Mouse (Mus musculus) liver, postnatal 0 days (tissue): Measurements from ENCODE around the gene Sh3bgr. TPM values are rescaled to one million over a fixed set of nuclear protein-coding genes. Genes with fewer than 3 reads are reported as not detected.

Source experiments
- ATAC-seq: fragments of 200-750 bp; cut with Nextera tagmentation; 2 replicates; pipeline ENCODE4 v1.8.0; 2017; ENCODE audit warnings: mild to moderate bottlenecking, moderate library complexity
- DNase-seq: peaks from one replicate; pipeline ENCODE4 v3.0.0-alpha.2; 2016
- H3K27ac ChIP-seq: fragments of 300-500 bp; sonication (generic); 2 replicates; pipeline ENCODE4 v1.5.1; 2014; ENCODE audit warnings: antibody characterized with exemption, moderate library complexity, mild to moderate bottlenecking, low read depth
- H3K27me3 ChIP-seq: fragments of 300-500 bp; sonication (generic); 2 replicates; pipeline ENCODE4 v1.6.1; 2014; ENCODE audit warnings: low read length, control low read depth, mixed read lengths; ENCODE audit not compliant: insufficient read depth
- H3K36me3 ChIP-seq: fragments of 300-500 bp; sonication (generic); replicated peaks from 2 replicates; pipeline ENCODE4 v1.6.1; 2014; ENCODE audit warnings: mild to moderate bottlenecking, control low read depth, low read length, moderate library complexity, mixed read lengths; ENCODE audit not compliant: insufficient read depth
- H3K4me1 ChIP-seq: fragments of 300-500 bp; sonication (generic); 2 replicates; pipeline ENCODE4 v1.6.1; 2014; ENCODE audit warnings: antibody characterized with exemption, mild to moderate bottlenecking, control low read depth; ENCODE audit not compliant: insufficient read depth
- H3K4me2 ChIP-seq: fragments of 300-500 bp; sonication (generic); 2 replicates; pipeline ENCODE4 v1.6.1; 2014; ENCODE audit warnings: low read depth, mild to moderate bottlenecking, low read length, moderate library complexity, mixed read lengths
- H3K4me3 ChIP-seq: fragments of 300-500 bp; sonication (generic); 2 replicates; pipeline ENCODE4 v1.5.1; 2014; ENCODE audit warnings: low read depth, low read length
- H3K9ac ChIP-seq: fragments of 300-500 bp; sonication (generic); replicated peaks from 2 replicates; pipeline ENCODE4 v1.6.1; 2014; ENCODE audit warnings: mild to moderate bottlenecking, moderate library complexity
- H3K9me3 ChIP-seq: fragments of 300-500 bp; sonication (generic); 2 replicates; pipeline ENCODE4 v1.6.1; 2016; ENCODE audit warnings: mild to moderate bottlenecking, control low read depth, low read length, mixed read lengths
- CTCF ChIP-seq: sonication (generic); IDR thresholded peaks from 2 replicates; pipeline ENCODE4 v1.5.1; 2016; ENCODE audit warnings: antibody characterized with exemption, low read depth
- EP300 ChIP-seq: IDR thresholded peaks from 2 replicates; pipeline ENCODE4 v1.6.1; 2016; ENCODE audit warnings: antibody characterized with exemption, low read depth, mild to moderate bottlenecking
- WGBS: fragments of 180-500 bp; shearing (Covaris S2); extraction: QIAGEN DNeasy Blood & Tissue Kit; methylation state at CpG from one replicate; pipeline ENCODE4 v1.1.7; 2014; ENCODE audit not compliant: insufficient replicate concordance; 5-methylcytosine and 5-hydroxymethylcytosine counted together
- polyA plus RNA-seq: library from polyadenylated mRNA; unstranded; fragments of >200 nt; fragmentation: Nextera tagmentation; extraction: Ambion mirVana; gene quantifications from 2 replicates; pipeline ENCODE4 v1.2.1, GENCODE M21; 2015

Gene Sh3bgr
- polyA plus RNA-seq, 1 experiment from 2014 or later, result not detected

- 59% methylated on average over 9 of the region's 9 CpGs for WGBS
- Histone ChIP-seq H3K4me1 (peaks cover 8% of the 10 kb centered on the region; the same call in 1 of the 2 replicates), H3K4me2 (peak overlapping the region; percentile 64), H3K27me3 (no peaks in the 10 kb centered on the region), H3K4me3 (peak overlapping the region; percentile 35; the same call in 1 of the 2 replicates), H3K9me3 (no peaks in the 10 kb centered on the region), H3K36me3 (no peaks in the 10 kb centered on the region), H3K27ac (no peak overlapping the region), H3K9ac (no peak overlapping the region)
- DNase-seq (no peak), ATAC-seq (no peak)
- TF ChIP-seq EP300 (no peak), CTCF (no peak)
Observed at GRCm38 (mm10) chr16:96200702-96201028, 415 bp downstream of the Sh3bgr start.

DNA sequence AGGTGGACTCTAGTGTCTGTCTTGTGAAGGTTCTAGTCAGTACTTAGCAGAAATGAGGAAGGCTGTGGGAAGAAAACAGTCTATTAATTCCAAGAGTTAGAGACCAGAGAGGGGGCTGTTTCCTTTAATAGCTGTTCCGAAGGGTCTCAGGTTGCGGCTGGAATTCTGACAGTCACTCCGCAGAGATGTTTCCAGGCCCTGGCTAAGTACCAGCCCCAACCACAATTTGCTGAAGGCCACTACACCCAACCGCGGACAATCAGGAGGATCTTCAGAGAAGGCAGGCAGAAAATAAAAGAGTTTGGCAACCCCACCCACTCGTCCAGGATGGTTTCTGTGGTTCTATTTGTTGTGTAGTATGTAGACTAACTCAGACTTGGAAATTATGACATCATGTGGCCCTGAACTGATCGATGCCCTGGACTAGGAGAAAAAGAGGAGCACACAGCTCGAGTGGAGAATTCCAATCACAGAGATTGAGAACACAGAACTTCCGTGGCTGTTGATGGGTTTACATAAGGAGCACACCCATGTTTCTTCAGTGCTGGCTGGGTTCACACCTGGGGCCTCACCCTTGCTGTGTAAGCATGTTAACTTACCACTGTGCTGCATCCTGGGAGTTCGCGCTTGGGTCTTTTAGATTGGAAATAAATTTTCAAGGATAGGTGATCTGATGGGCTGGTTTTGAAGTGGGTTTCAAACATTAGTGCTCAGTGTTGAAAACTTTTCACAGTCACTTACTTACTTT lies 1.4 kb downstream of the Sh3bgr start:
- Histone ChIP-seq H3K4me2 (no peak overlapping the region), H3K27ac (no peak overlapping the region), H3K36me3 (no peaks in the 10 kb centered on the region), H3K4me3 (no peak overlapping the region), H3K9ac (no peak overlapping the region), H3K27me3 (no peaks in the 10 kb centered on the region), H3K4me1 (peaks cover 8% of the 10 kb centered on the region; the same call in 1 of the 2 replicates), H3K9me3 (no peaks in the 10 kb centered on the region)
- WGBS, result 71% methylated on average over 11 of the region's 11 CpGs
- no peak for DNase-seq
- ATAC-seq, result no peak
- TF ChIP-seq CTCF (no peak), EP300 (no peak)

DNA sequence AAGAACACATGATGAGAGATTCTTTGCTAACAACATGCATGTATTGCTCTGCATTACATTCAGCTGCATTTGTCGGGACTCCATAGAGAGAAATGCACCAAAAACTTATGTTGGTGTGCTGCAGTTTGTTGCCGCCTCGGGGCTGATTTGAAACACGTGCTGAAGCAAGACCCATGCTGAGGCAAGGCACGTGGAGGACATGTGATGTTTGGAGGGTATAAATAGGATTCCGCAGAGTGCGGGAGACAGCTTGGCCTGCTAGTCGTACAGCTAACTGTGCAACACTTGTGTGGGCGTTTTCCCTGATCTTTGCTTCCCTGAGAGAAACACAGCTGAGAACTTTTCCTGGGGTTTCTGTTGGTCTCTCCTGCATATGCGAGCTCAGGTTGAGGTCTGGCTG lies 9.5 kb downstream of the Sh3bgr start:
- Histone ChIP-seq H3K9me3 (no peaks in the 10 kb centered on the region), H3K4me3 (no peak overlapping the region), H3K27me3 (no peaks in the 10 kb centered on the region), H3K36me3 (no peaks in the 10 kb centered on the region), H3K27ac (no peak overlapping the region), H3K4me1 (no peaks in the 10 kb centered on the region; the same call in 1 of the 2 replicates), H3K9ac (no peak overlapping the region), H3K4me2 (no peak overlapping the region)
- ATAC-seq, result no peak
- TF ChIP-seq EP300, result no peak
- no peak for TF ChIP-seq CTCF
- DNase-seq, result no peak
- WGBS, result 79% methylated on average over 10 of the region's 10 CpGs

GRCm38 (mm10) chr16:96210856-96211255 lies 10.6 kb downstream of the Sh3bgr start:
- no peak for TF ChIP-seq EP300
- no peak for TF ChIP-seq CTCF
- ATAC-seq (no peak), DNase-seq (no peak)
- H3K36me3 ChIP-seq, result no peaks in the 10 kb centered on the region
- no peaks in the 10 kb centered on the region for H3K9me3 ChIP-seq
- H3K27ac ChIP-seq, result no peak overlapping the region
- H3K4me2 ChIP-seq, result no peak overlapping the region
- no peak overlapping the region for H3K4me3 ChIP-seq
- no peaks in the 10 kb centered on the region for H3K27me3 ChIP-seq
- no peaks in the 10 kb centered on the region; the same call in 1 of the 2 replicates for H3K4me1 ChIP-seq
- whole genome bisulfite sequencing, result 69% methylated on average over 7 of the region's 7 CpGs
- no peak overlapping the region for H3K9ac ChIP-seq

DNA sequence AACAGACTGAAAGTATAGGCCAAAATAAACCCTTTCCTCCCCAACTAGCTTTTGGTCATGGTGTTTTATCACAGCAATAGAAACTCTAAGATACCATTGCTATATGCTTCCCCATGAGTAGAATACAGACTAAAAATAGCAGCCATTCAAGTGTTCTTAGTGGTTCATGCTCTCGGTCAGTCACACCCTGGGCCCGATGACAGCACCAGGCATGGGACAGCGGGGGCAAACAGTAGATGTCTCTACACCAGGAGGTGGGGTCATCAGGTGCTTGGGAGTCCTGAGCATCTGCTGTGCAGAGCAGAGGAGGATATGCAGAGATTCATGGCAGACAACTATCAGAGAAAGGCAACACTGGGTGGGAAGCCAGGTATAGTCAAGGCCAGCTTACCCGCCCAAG lies 12.8 kb downstream of the Sh3bgr start:
- no peaks in the 10 kb centered on the region for H3K27me3 ChIP-seq
- H3K4me3 ChIP-seq, result no peak overlapping the region
- H3K9ac ChIP-seq, result no peak overlapping the region
- no peak for TF ChIP-seq CTCF
- no peak for TF ChIP-seq EP300
- no peak overlapping the region for H3K4me2 ChIP-seq
- ATAC-seq, result no peak
- H3K9me3 ChIP-seq, result no peaks in the 10 kb centered on the region
- no peak overlapping the region for H3K27ac ChIP-seq
- 91% methylated on average over 4 of the region's 4 CpGs for WGBS
- H3K4me1 ChIP-seq, result no peaks in the 10 kb centered on the region; the same call in 1 of the 2 replicates
- no peaks in the 10 kb centered on the region for H3K36me3 ChIP-seq
- no peak for DNase-seq

- TF ChIP-seq EP300, result no peak
- TF ChIP-seq CTCF, result 0 out of 2 replicates have a peak, but pooled peaks have one; percentile 3
- DNase-seq, result no peak
- no peak overlapping the region for H3K9ac ChIP-seq
- no peak for ATAC-seq
- no peak overlapping the region for H3K4me2 ChIP-seq
- no peaks in the 10 kb centered on the region for H3K36me3 ChIP-seq
- no peaks in the 10 kb centered on the region for H3K4me1 ChIP-seq
- no peaks in the 10 kb centered on the region for H3K9me3 ChIP-seq
- H3K27ac ChIP-seq, result no peak overlapping the region
- H3K4me3 ChIP-seq, result no peak overlapping the region
- WGBS, result 56% methylated on average over 5 of the region's 5 CpGs
- no peaks in the 10 kb centered on the region for H3K27me3 ChIP-seq
Observed at GRCm38 (mm10) chr16:96221491-96221890, 21.2 kb downstream of the Sh3bgr start.
